Mouse (Mus musculus) liver, adult 2 months (tissue): Measurements from ENCODE around the gene Ypel4.

ENCODE experiments used
- CTCF ChIP-seq: fragments of 200-500 bp; IDR thresholded peaks from 2 replicates; pipeline ENCODE4 v1.5.1; 2011; ENCODE audit warnings: low read depth, low read length, control low read depth
- POLR2A ChIP-seq: fragments of 200-500 bp; IDR thresholded peaks from 2 replicates; pipeline ENCODE4 v1.6.1; 2011; ENCODE audit warnings: low read length, control low read depth; ENCODE audit not compliant: insufficient read depth; ENCODE audit errors: extremely low read depth

DNA sequence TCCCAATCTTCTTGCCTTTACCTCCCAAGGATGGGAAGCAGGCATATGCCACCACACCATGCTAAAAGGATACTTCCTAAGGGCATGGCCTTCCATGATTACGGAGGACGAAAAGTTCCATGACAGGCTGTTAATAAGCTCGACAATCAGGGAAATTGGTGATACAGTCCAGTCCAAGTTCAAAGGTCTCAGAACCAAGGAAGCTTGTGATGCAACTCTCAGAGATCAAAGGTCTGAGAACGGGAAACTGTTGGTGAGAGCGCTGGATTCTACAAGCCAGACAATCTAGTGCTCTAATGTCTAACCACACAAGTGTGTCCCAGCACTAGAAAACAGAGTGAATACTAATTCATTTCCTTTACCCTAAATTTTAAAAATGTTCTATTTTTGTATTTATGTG, 22.4 kb downstream of the Ypel4 start:
- TF ChIP-seq POLR2A (no peak), CTCF (no peak)
